Mouse (Mus musculus): ENCODE results near the gene Csn3.

Gene Csn3

GRCm38 (mm10) chr5:87925372-87925771 is at the start of gene Csn3:
Gene Csn3, plus strand, starts transcription at chr5:87925579.
- DNase-seq: no peak

GRCm38 (mm10) chr5:87884729-87885128 is 40.6 kb upstream of the Csn3 start, which contains the start of gene Odam:
Gene Odam, plus strand, starts transcription at chr5:87885029.
- DNase-seq: no peak

- DNase-seq: no peak
These were observed 6.2 kb downstream of the Csn3 start for GRCm38 (mm10) chr5:87931603-87932002.

GRCm38 (mm10) chr5:87940752-87941151 is 15.4 kb downstream of the Csn3 start:
- no peak for DNase-seq

GRCm38 (mm10) chr5:87942515-87942914 is 17.1 kb downstream of the Csn3 start:
- DNase-seq: no peak

- DNase-seq: no peak
These were observed 26.5 kb downstream of the Csn3 start for GRCm38 (mm10) chr5:87951836-87952235.

GRCm38 (mm10) chr5:87969201-87969600 is 43.8 kb downstream of the Csn3 start, which contains the start of the genes 2310003L06Rik and Gm28434:
Gene 2310003L06Rik, plus strand, starts transcription at chr5:87969459.
Gene Gm28434, plus strand, starts transcription at chr5:87969517.
- DNase-seq: no peak

DNA sequence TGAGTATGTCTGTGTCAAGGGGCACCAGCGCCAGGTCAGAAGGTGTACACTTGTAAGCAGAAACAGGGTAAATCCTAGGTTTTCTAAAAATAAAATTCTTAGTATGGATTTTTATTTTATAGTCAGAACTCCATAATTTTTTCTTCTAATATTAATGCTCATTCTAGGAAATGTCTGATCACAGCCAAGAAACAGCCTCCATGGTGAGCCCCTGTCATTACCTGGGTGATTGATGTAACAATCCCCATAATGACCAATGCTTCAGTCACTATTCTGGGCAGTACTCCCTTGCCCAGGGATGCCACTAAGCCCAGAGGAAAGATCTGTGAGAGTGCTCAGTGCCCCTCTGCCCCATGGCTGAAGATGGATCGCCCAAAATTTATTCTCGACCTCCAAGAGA is 53.8 kb downstream of the Csn3 start, which contains the start of gene Cabs1:
Gene Cabs1 (plus strand): TSS at position 301 of the 400 bp plus-strand sequence.
- DNase-seq: no peak
